Mouse (Mus musculus) lung, postnatal 0 days (tissue): ENCODE data around the gene Ddx39b. TPM values are rescaled to one million over a fixed set of nuclear protein-coding genes. Genes with fewer than 3 reads are reported as not detected.
A peak's percentile ranks its signal among the peaks of the same experiment; 100 is the strongest.

ENCODE experiments used
- ATAC-seq: fragments of 200-750 bp; cut with Nextera tagmentation; 2 replicates; pipeline ENCODE4 v1.8.0; 2017; ENCODE audit warnings: moderate library complexity
- DNase-seq: peaks from one replicate; pipeline ENCODE4 v3.0.0-alpha.2; 2016; ENCODE audit warnings: low spot score
- H3K27ac ChIP-seq: fragments of 300-500 bp; sonication (generic); 2 replicates; pipeline ENCODE4 v1.5.1; 2014; ENCODE audit warnings: antibody characterized with exemption, mild to moderate bottlenecking, low read length, mixed read lengths
- H3K27me3 ChIP-seq: fragments of 300-500 bp; sonication (generic); replicated peaks from 2 replicates; pipeline ENCODE4 v1.6.1; 2014; ENCODE audit warnings: low read length, mixed read lengths; ENCODE audit not compliant: insufficient read depth
- H3K36me3 ChIP-seq: fragments of 300-500 bp; sonication (generic); 2 replicates; pipeline ENCODE4 v1.6.1; 2014; ENCODE audit warnings: low read length, mixed read lengths; ENCODE audit not compliant: insufficient read depth
- H3K4me1 ChIP-seq: fragments of 300-500 bp; sonication (generic); 2 replicates; pipeline ENCODE4 v1.6.1; 2014; ENCODE audit warnings: antibody characterized with exemption, low read depth, low read length, mixed read lengths; ENCODE audit not compliant: insufficient read depth
- H3K4me2 ChIP-seq: fragments of 300-500 bp; sonication (generic); replicated peaks from 2 replicates; pipeline ENCODE4 v1.6.1; 2014; ENCODE audit warnings: low read depth, mild to moderate bottlenecking, low read length, moderate library complexity, mixed read lengths
- H3K4me3 ChIP-seq: fragments of 300-500 bp; sonication (generic); 2 replicates; pipeline ENCODE4 v1.5.1; 2014; ENCODE audit warnings: low read depth, low read length
- H3K9ac ChIP-seq: fragments of 300-500 bp; sonication (generic); replicated peaks from 2 replicates; pipeline ENCODE4 v1.6.1; 2014; ENCODE audit warnings: low read depth, mild to moderate bottlenecking
- H3K9me3 ChIP-seq: fragments of 300-500 bp; sonication (generic); 2 replicates; pipeline ENCODE4 v1.6.1; 2016; ENCODE audit warnings: low read length, mixed read lengths
- CTCF ChIP-seq: IDR thresholded peaks from 2 replicates; pipeline ENCODE4 v1.5.1; 2016; ENCODE audit warnings: antibody characterized with exemption, mild to moderate bottlenecking
- EP300 ChIP-seq: IDR thresholded peaks from 2 replicates; pipeline ENCODE4 v1.6.1; 2016; ENCODE audit warnings: antibody characterized with exemption, mild to moderate bottlenecking, control low read depth
- whole genome bisulfite sequencing: fragments of 180-500 bp; shearing (Covaris S2); extraction: QIAGEN DNeasy Blood & Tissue Kit; methylation state at CpG from one replicate; pipeline ENCODE4 v1.1.7; 2014; 5-methylcytosine and 5-hydroxymethylcytosine counted together
- polyA plus RNA-seq: library from polyadenylated mRNA; unstranded; fragments of >200 nt; fragmentation: Nextera tagmentation; extraction: Ambion mirVana; gene quantifications from 2 replicates; pipeline ENCODE4 v1.2.1, GENCODE M21; 2015

Ddx39b gene
- polyA plus RNA-seq, 1 experiment from 2014 or later, result 170 TPM

DNA sequence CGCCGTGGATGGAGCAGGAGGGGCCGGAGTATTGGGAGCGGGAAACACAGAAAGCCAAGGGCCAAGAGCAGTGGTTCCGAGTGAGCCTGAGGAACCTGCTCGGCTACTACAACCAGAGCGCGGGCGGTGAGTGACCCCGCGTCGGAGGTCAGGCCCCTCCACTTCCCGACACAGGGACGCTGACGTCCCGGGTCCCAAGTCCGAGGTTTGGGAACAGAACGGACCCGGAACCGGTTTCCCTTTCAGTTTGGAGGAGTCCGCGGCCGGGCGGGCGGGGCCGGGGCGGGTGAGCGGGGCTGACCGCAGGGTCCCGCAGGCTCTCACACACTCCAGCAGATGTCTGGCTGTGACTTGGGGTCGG lies 22.0 kb downstream of the Ddx39b start:
- no peaks in the 10 kb centered on the region for H3K27me3 ChIP-seq
- H3K27ac ChIP-seq, result 0 out of 2 replicates have a peak overlapping the region, but pooled peaks have one; percentile 38
- ATAC-seq, result peak; percentile 18

GRCm38 (mm10) chr17:35267399-35268086 lies 26.0 kb downstream of the Ddx39b start:
- Histone ChIP-seq H3K27ac (no peak overlapping the region), H3K9ac (no peak overlapping the region), H3K36me3 (no peaks in the 10 kb centered on the region), H3K4me3 (no peak overlapping the region), H3K4me2 (no peak overlapping the region), H3K27me3 (no peaks in the 10 kb centered on the region), H3K4me1 (no peaks in the 10 kb centered on the region), H3K9me3 (no peaks in the 10 kb centered on the region)
- WGBS, result 53% methylated on average over 1 of the region's 1 CpGs
- TF ChIP-seq EP300, result no peak
- TF ChIP-seq CTCF, result no peak
- ATAC-seq, result no peak
- DNase-seq, result no peak

More for the DNA sequence above, 22.0 kb downstream of the Ddx39b start:
- 3% methylated on average over 15 of the region's 31 CpGs for WGBS
- H3K36me3 ChIP-seq, result no peaks in the 10 kb centered on the region
- H3K9ac ChIP-seq, result peak overlapping the region; percentile 68
- peak overlapping the region; percentile 77 for H3K4me3 ChIP-seq
- H3K9me3 ChIP-seq, result no peaks in the 10 kb centered on the region
- H3K4me2 ChIP-seq, result peak overlapping the region; percentile 98
- TF ChIP-seq EP300 (no peak), CTCF (no peak)
- peak; percentile 44 for DNase-seq
- H3K4me1 ChIP-seq, result no peaks in the 10 kb centered on the region; the same call in 1 of the 2 replicates

DNA sequence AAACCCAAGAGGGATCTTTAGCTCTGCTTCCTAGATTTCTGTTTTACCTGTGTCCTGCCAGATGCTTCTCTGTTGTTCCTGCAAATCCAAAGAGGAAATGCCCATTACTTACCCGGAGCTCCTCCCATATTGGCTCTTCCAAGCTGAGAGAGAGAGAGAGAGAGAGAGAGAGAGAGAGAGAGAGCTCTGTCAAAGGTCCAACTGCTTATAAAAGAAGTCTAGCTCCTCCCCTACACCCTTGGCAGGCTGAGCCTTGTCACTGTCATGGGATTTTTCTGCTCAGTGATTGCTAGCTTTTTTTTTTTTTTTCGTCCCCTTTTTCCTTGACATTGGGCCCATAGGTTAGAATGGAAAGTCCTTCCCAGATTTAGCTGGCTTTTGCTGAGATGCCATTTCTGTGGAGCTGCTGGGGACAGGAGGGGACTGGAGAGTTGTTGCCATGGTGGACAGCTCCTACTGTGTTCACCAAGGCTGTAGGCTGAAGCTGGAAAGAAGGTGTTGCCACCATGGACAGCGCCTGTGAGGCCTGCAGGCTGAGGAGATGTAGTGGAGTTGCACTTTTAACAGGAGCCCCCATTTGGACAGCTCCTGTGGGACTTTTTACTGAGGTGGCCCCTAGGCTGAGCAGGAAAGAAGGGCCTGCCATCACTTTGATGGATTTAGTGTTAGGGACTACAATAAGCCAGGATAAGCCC lies 28.3 kb downstream of the Ddx39b start:
- ATAC-seq, result peak; percentile 57
- DNase-seq, result peak; percentile 55
- 26% methylated on average over 3 of the region's 3 CpGs for WGBS

DNA sequence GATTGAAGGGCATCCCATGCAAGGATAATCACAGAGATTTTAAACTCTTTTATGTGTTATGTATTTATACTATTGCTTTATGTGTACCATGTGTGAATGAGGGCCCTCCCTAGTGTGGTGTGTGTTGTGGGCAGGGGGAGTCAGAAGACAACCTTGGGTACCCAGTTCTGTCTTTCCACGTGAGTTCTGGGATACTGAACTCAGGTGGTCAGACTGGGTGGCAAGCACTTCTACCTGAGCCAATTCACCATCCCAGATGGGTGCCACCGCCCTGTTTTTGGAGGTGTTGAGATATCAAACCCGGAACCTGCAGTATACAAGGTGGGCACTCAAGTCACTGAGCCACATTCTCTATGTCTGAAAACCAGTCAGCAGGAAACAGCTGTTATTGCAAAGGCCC lies 30.7 kb downstream of the Ddx39b start:
- ATAC-seq, result no peak
- TF ChIP-seq EP300, result no peak
- TF ChIP-seq CTCF, result no peak
- 57% methylated on average over 3 of the region's 3 CpGs for WGBS
- H3K36me3 ChIP-seq, result no peaks in the 10 kb centered on the region
- no peaks in the 10 kb centered on the region for H3K4me1 ChIP-seq
- H3K4me3 ChIP-seq, result no peak overlapping the region
- H3K9ac ChIP-seq, result no peak overlapping the region
- H3K9me3 ChIP-seq, result no peaks in the 10 kb centered on the region
- no peak for DNase-seq
- H3K4me2 ChIP-seq, result no peak overlapping the region
- H3K27ac ChIP-seq, result no peak overlapping the region
- H3K27me3 ChIP-seq, result no peaks in the 10 kb centered on the region; the same call in 1 of the 2 replicates

More for the DNA sequence above, 28.3 kb downstream of the Ddx39b start:
- Histone ChIP-seq H3K9ac (no peak overlapping the region), H3K4me1 (no peaks in the 10 kb centered on the region), H3K9me3 (no peaks in the 10 kb centered on the region), H3K4me2 (no peak overlapping the region), H3K36me3 (no peaks in the 10 kb centered on the region), H3K4me3 (no peak overlapping the region), H3K27me3 (no peaks in the 10 kb centered on the region), H3K27ac (no peak overlapping the region)
- TF ChIP-seq CTCF, result no peak
- no peak for TF ChIP-seq EP300

GRCm38 (mm10) chr17:35274770-35275169 lies 33.2 kb downstream of the Ddx39b start:
- no peak overlapping the region for H3K4me2 ChIP-seq
- ATAC-seq, result peak; percentile 80
- H3K27me3 ChIP-seq, result no peaks in the 10 kb centered on the region; the same call in 1 of the 2 replicates

DNA sequence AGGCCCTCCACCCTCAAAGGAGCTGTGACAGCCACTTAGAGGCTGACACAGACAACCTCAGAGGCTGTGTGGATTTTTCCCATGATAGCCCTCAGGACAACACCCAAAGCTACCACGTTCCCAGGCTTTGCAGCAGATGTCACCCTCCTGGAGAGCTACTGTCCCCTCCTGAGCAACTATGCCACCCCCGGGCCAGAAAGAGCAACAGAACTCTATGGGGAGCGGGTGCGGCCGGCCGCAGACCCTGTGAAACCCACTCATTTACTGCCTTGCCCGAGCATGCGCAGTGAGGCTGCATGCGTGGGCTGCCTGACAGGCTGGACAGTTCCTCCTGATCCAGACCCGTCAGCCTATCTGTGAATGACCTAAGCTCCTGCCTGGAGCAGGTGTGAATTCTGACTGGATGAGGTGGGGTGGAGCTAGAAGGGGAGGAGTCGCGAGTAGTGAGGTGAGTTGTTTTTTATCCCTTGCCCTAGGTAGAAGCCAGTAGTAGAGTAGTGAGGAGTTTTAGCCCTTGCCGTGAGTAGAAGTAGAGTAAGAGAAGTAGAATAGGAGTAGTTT lies 34.8 kb downstream of the Ddx39b start:
- WGBS, result 20% methylated on average over 13 of the region's 13 CpGs

More at GRCm38 (mm10) chr17:35274770-35275169, 33.2 kb downstream of the Ddx39b start:
- H3K4me3 ChIP-seq, result no peak overlapping the region
- H3K9ac ChIP-seq, result no peak overlapping the region
- H3K27ac ChIP-seq, result no peak overlapping the region
- TF ChIP-seq EP300 (no peak), CTCF (peak; percentile 97)
- DNase-seq, result peak; percentile 80
- no peaks in the 10 kb centered on the region for H3K9me3 ChIP-seq
- no peaks in the 10 kb centered on the region for H3K36me3 ChIP-seq
- WGBS, result 5% methylated on average over 11 of the region's 11 CpGs
- no peaks in the 10 kb centered on the region for H3K4me1 ChIP-seq

More for the DNA sequence above, 34.8 kb downstream of the Ddx39b start:
- H3K4me1 ChIP-seq, result no peaks in the 10 kb centered on the region
- H3K36me3 ChIP-seq, result no peaks in the 10 kb centered on the region
- H3K9me3 ChIP-seq, result no peaks in the 10 kb centered on the region
- ATAC-seq (no peak), DNase-seq (peak; percentile 17)
- no peak overlapping the region for H3K9ac ChIP-seq
- H3K4me2 ChIP-seq, result no peak overlapping the region
- H3K4me3 ChIP-seq, result no peak overlapping the region
- H3K27me3 ChIP-seq, result no peaks in the 10 kb centered on the region; the same call in 1 of the 2 replicates
- no peak overlapping the region for H3K27ac ChIP-seq
- no peak for TF ChIP-seq CTCF
- TF ChIP-seq EP300, result no peak
